Mouse (Mus musculus): ENCODE results near the gene Sptbn4. TPM values are rescaled to one million over a fixed set of nuclear protein-coding genes. Genes with fewer than 3 reads are reported as not detected.

Gene Sptbn4
- 0.18 to 0.29 TPM (median 0.28 TPM) in 3 of 4 replicates, not detected in the other for total RNA-seq (2023)

GRCm38 (mm10) chr7:27447419-27448286, at the start of gene Sptbn4, which contains the start of gene Blvrb:
Gene Sptbn4 (minus strand): TSS chr7:27447686.
Gene Blvrb (plus strand): TSS chr7:27447978.

GRCm38 (mm10) chr7:27486770-27487697, 39.5 kb upstream of the Sptbn4 start, which contains the start of gene Sertad1:
Gene Sertad1 (plus strand): TSS chr7:27486910.

DNA sequence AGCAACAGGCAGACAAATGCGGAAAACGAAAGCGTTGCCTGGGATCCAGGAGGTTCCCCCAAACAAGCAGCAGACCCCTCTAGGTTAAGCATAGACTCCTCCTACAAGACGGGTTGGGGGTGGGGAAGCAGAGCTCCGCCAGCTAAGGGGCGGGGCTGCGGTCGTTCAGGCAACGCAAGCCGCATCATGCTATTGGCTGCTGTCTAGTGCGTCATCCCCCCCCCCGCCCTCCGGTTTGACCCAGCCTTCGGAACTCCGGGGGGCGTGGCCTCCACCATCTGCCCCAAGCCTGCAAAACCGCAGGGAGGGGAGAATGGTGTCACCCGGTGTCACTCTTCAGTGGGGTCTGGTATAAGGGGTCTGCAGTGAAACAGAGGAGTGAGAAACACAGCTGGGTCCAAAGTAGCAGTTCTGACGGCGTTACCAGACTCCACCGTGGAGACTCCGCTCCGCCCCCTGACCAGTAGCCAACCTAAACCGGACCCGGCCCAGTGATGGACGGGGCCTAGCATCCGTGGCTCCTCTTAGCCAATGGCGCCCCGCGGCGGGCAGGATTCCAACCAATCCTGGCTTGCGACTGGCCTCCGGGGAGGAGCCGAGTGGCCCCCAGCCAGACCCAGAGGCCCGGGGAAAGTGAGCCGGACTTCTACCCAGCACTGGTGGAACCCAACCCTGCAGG, 25.8 kb upstream of the Sptbn4 start, which contains the start of gene Sertad3:
TSS of gene Sertad3 (plus strand) at position 613 of the 679 bp plus-strand sequence.

DNA sequence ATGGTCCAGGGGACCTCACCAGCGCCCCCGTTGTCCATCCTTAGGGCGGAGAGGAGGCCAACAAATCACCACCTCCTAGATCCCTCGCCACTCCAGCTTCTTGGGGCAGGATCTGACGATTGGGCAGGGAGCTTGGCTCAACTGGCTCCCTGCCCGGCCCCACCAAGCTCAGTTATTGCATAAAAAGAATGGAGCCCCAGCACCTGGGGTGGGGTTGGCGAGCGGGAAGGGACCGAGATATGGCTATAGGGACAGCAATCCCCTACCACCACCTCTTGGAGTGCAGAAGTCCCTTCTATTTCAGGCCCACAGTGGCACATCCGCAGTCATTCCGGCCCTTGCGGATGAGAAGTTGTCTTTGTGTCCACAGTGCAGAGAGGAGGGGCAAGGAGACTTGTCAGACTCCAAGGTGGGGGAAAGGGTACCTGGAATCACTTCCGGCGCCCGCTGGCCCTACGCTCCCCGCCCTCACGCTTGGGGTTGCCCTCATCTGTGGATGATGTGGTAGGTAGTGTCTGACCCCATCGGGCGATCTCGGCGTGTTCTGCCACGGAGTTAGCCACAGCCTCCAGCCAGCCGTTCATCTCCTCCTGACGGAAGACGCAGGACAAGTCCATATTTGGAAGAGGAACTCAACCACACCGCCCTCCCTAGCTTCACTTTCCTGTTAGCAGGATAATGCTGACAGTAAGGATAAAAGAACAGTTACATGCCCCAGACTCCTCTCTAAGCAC, 90.5 kb downstream of the Sptbn4 start, which contains the start of gene Gm20479:
TSS of gene Gm20479 (minus strand) at position 559 of the 734 bp plus-strand sequence.

DNA sequence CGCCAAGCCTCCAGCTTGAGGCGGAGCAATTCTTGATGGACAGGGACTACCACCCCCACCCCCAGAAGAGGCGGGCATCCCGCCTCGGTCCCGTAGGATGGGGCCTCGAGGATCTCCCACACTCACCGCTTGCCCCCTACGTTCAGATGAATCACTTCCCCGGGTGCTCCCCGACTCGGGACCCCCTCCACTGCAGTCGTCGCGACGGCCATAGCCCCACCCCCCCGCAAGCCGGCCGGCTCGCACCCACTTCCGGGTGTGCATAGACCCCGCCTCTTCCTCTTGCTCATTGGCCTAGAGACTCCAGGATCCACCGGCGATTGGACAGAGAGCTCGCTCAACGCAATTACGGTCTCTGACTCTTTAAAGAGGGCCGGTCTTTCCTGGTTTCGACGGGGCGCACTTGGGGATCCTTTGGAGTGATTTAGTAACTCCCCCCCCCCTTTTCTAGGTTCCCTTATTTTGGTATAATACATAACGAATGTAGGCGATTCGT, 91.7 kb downstream of the Sptbn4 start, which contains the start of gene Shkbp1:
TSS of gene Shkbp1 (minus strand) at position 275 of the 496 bp plus-strand sequence.

GRCm38 (mm10) chr7:27337175-27337853, 110.2 kb downstream of the Sptbn4 start, which contains the start of gene Ltbp4:
Gene Ltbp4 (minus strand): TSS chr7:27337692.

Other genes starting within 250 kb of the Sptbn4 start
- 18.8 to 22.0 TPM (median 20.4 TPM) in 4 replicates for gene Itpkc, start 219.0 kb downstream of the Sptbn4 start, total RNA-seq (2023)
- 24.1 to 29.2 TPM (median 27.8 TPM) in 4 replicates for gene Coq8b, start 214.7 kb downstream of the Sptbn4 start, total RNA-seq (2023)
- gene Numbl, start 189.3 kb downstream of the Sptbn4 start, total RNA-seq (2023): 1.4 to 2.6 TPM (median 2.1 TPM) in 4 replicates
- 0.83 to 1.2 TPM (median 1.0 TPM) in 4 replicates for gene Ltbp4, start 110.0 kb downstream of the Sptbn4 start, total RNA-seq (2023)
- 85.2 to 97.4 TPM (median 91.1 TPM) in 4 replicates for gene Shkbp1, start 91.7 kb downstream of the Sptbn4 start, total RNA-seq (2023)
- 7.5 to 14.1 TPM (median 9.1 TPM) in 3 of 4 replicates, not detected in the other for gene Gm20479, start 90.3 kb downstream of the Sptbn4 start, total RNA-seq (2023)
- 68.1 to 75.9 TPM (median 70.4 TPM) in 4 replicates for gene Blvrb, start 292 bp upstream of the Sptbn4 start, total RNA-seq (2023)
- gene Sertad3, start 26.1 kb upstream of the Sptbn4 start, total RNA-seq (2023): 12.7 to 16.7 TPM (median 15.1 TPM) in 4 replicates
- 32.1 to 39.2 TPM (median 35.5 TPM) in 4 replicates for gene Sertad1, start 39.2 kb upstream of the Sptbn4 start, total RNA-seq (2023)
- 0.18 to 0.44 TPM (median 0.29 TPM) in 3 of 4 replicates, not detected in the other for gene Prx, start 51.6 kb upstream of the Sptbn4 start, total RNA-seq (2023)
- gene Hipk4, start 75.6 kb upstream of the Sptbn4 start, total RNA-seq (2023): not detected in 4 replicates
- gene Pld3, start 105.5 kb upstream of the Sptbn4 start, total RNA-seq (2023): 64.7 to 72.8 TPM (median 66.9 TPM) in 4 replicates
- 22.1 to 29.3 TPM (median 26.5 TPM) in 4 replicates for gene 2310022A10Rik, start 105.5 kb upstream of the Sptbn4 start, total RNA-seq (2023)
- gene Akt2, start 143.9 kb upstream of the Sptbn4 start, total RNA-seq (2023): 95.6 to 114 TPM (median 104 TPM) in 4 replicates
- not detected in 4 replicates for gene Ttc9b, start 206.2 kb upstream of the Sptbn4 start, total RNA-seq (2023)
- 12.2 to 17.9 TPM (median 13.6 TPM) in 4 replicates for gene Map3k10, start 226.9 kb upstream of the Sptbn4 start, total RNA-seq (2023)
- gene Zfp607b, start 241.7 kb upstream of the Sptbn4 start, total RNA-seq (2023): 1.1 to 2.5 TPM (median 1.9 TPM) in 4 replicates